Mouse (Mus musculus) macrophage (primary cell): ENCODE data around the gene Pxk. TPM values are rescaled to one million over a fixed set of nuclear protein-coding genes. Genes with fewer than 3 reads are reported as not detected.
"Not testable (repeated sequence)": the region's sequence is repeated elsewhere in the genome, so short reads cannot be mapped to it uniquely, and the experiment has no call there.

Source experiments
- H3K27ac ChIP-seq: fragments of 350-480 bp; formaldehyde crosslinking; 2 replicates; pipeline ENCODE4 v1.9.0; 2021
- H3K36me3 ChIP-seq: fragments of 350-480 bp; formaldehyde crosslinking; 2 replicates; pipeline ENCODE4 v1.9.0; 2021; ENCODE audit errors: inconsistent target
- H3K4me3 ChIP-seq: fragments of 350-480 bp; formaldehyde crosslinking; 2 replicates; pipeline ENCODE4 v1.9.0; 2021; ENCODE audit errors: inconsistent target
- H3K79me2 ChIP-seq: fragments of 350-480 bp; formaldehyde crosslinking; 2 replicates; pipeline ENCODE4 v1.9.0; 2021; ENCODE audit errors: inconsistent target
- WGBS: methylation state at CpG from one replicate; pipeline ENCODE4 v1.1.7; 2026; ENCODE audit warnings: inconsistent platforms; ENCODE audit not compliant: missing documents; 5-methylcytosine and 5-hydroxymethylcytosine counted together
- polyA plus RNA-seq: library from polyadenylated mRNA; stranded (reverse); fragments of 250-400 nt; gene quantifications from 3 replicates; pipeline ENCODE4 v1.2.4, GENCODE M21; 2018; ENCODE audit warnings: inconsistent platforms

Pxk gene
- polyA plus RNA-seq, 1 experiment from 2014 or later = 34.0 TPM

- 85% methylated on average over 1 of the region's 1 CpGs for WGBS
- no peak overlapping the region for H3K4me3 ChIP-seq
- H3K27ac ChIP-seq = no peak overlapping the region
- peaks cover 89% of the 10 kb centered on the region for H3K79me2 ChIP-seq
- no peaks in the 10 kb centered on the region for H3K36me3 ChIP-seq
These were observed 16.7 kb downstream of the Pxk start for GRCm38 (mm10) chr14:8114756-8115155.

- H3K27ac ChIP-seq = peak overlapping the region; percentile 27
- 51% methylated on average over 4 of the region's 4 CpGs for WGBS
- H3K4me3 ChIP-seq = no peak overlapping the region
- peaks cover under 1% of the 10 kb centered on the region; the same call in 1 of the 2 replicates for H3K36me3 ChIP-seq
- peaks cover 79% of the 10 kb centered on the region for H3K79me2 ChIP-seq
These were observed 17.8 kb downstream of the Pxk start for GRCm38 (mm10) chr14:8115772-8116171.

GRCm38 (mm10) chr14:8117371-8117770 is 19.4 kb downstream of the Pxk start:
- Histone ChIP-seq H3K36me3 (peaks cover 17% of the 10 kb centered on the region), H3K4me3 (no peak overlapping the region), H3K79me2 (peaks cover 63% of the 10 kb centered on the region), H3K27ac (no peak overlapping the region)
- WGBS = 100% methylated on average over 2 of the region's 2 CpGs

GRCm38 (mm10) chr14:8119454-8119853 is 21.4 kb downstream of the Pxk start:
- Histone ChIP-seq H3K79me2 (peaks cover 42% of the 10 kb centered on the region), H3K27ac (no peak overlapping the region), H3K4me3 (no peak overlapping the region), H3K36me3 (peaks cover 37% of the 10 kb centered on the region)
- WGBS = 93% methylated on average over 5 of the region's 5 CpGs

- no peak overlapping the region for H3K4me3 ChIP-seq
- H3K27ac ChIP-seq = no peak overlapping the region
- WGBS = 48% methylated on average over 3 of the region's 3 CpGs
- H3K79me2 ChIP-seq = peaks cover 37% of the 10 kb centered on the region
- peaks cover 41% of the 10 kb centered on the region for H3K36me3 ChIP-seq
These were observed 21.9 kb downstream of the Pxk start for GRCm38 (mm10) chr14:8119904-8120303.

- H3K79me2 ChIP-seq = peaks cover 7% of the 10 kb centered on the region; the same call in 1 of the 2 replicates
- peaks cover 47% of the 10 kb centered on the region for H3K36me3 ChIP-seq
- no peak overlapping the region for H3K27ac ChIP-seq
- no peak overlapping the region for H3K4me3 ChIP-seq
- 95% methylated on average over 7 of the region's 7 CpGs for WGBS
These were observed 25.1 kb downstream of the Pxk start for GRCm38 (mm10) chr14:8123141-8123540.

GRCm38 (mm10) chr14:8123611-8124010 is 25.6 kb downstream of the Pxk start:
- H3K79me2 ChIP-seq, H3K4me3 ChIP-seq, H3K27ac ChIP-seq: not testable (repeated sequence)
- 95% methylated on average over 10 of the region's 10 CpGs for WGBS
- peaks cover 47% of the 10 kb centered on the region for H3K36me3 ChIP-seq

- WGBS = 92% methylated on average over 7 of the region's 7 CpGs
- Histone ChIP-seq H3K36me3 (peaks cover 47% of the 10 kb centered on the region), H3K4me3 (no peak overlapping the region), H3K27ac (no peak overlapping the region), H3K79me2 (no peaks in the 10 kb centered on the region; the same call in 1 of the 2 replicates)
These were observed 26.3 kb downstream of the Pxk start for GRCm38 (mm10) chr14:8124046-8124881.

- Histone ChIP-seq H3K79me2 (no peaks in the 10 kb centered on the region; the same call in 1 of the 2 replicates), H3K36me3 (peaks cover 37% of the 10 kb centered on the region), H3K4me3 (no peak overlapping the region), H3K27ac (no peak overlapping the region)
- 94% methylated on average over 5 of the region's 5 CpGs for WGBS
These were observed 30.0 kb downstream of the Pxk start for GRCm38 (mm10) chr14:8127971-8128370.

GRCm38 (mm10) chr14:8132789-8133188 is 34.8 kb downstream of the Pxk start:
- H3K36me3 ChIP-seq = peaks cover 25% of the 10 kb centered on the region; the same call in 1 of the 2 replicates
- H3K4me3 ChIP-seq = no peak overlapping the region

GRCm38 (mm10) chr14:8134234-8134633 is 36.2 kb downstream of the Pxk start:
- H3K4me3 ChIP-seq = no peak overlapping the region
- H3K79me2 ChIP-seq = no peaks in the 10 kb centered on the region; the same call in 1 of the 2 replicates
- 89% methylated on average over 2 of the region's 2 CpGs for WGBS
- peak overlapping the region; percentile 39 for H3K27ac ChIP-seq
- H3K36me3 ChIP-seq = peaks cover 38% of the 10 kb centered on the region

More at GRCm38 (mm10) chr14:8132789-8133188, 34.8 kb downstream of the Pxk start:
- H3K79me2 ChIP-seq = no peaks in the 10 kb centered on the region; the same call in 1 of the 2 replicates
- WGBS = 24% methylated on average over 8 of the region's 8 CpGs
- H3K27ac ChIP-seq = peak overlapping the region; percentile 80

- no peak overlapping the region for H3K4me3 ChIP-seq
- peak overlapping the region; percentile 39 for H3K27ac ChIP-seq
- no peaks in the 10 kb centered on the region; the same call in 1 of the 2 replicates for H3K79me2 ChIP-seq
- peaks cover 47% of the 10 kb centered on the region for H3K36me3 ChIP-seq
- WGBS = 91% methylated on average over 3 of the region's 3 CpGs
These were observed 37.1 kb downstream of the Pxk start for GRCm38 (mm10) chr14:8135130-8135529.

- Histone ChIP-seq H3K36me3 (peaks cover 80% of the 10 kb centered on the region), H3K27ac (no peak overlapping the region), H3K79me2 (no peaks in the 10 kb centered on the region; the same call in 1 of the 2 replicates), H3K4me3 (no peak overlapping the region)
- 90% methylated on average over 22 of the region's 23 CpGs for WGBS
These were observed 42.0 kb downstream of the Pxk start for GRCm38 (mm10) chr14:8139724-8140710.

- Histone ChIP-seq H3K27ac (no peak overlapping the region), H3K4me3 (no peak overlapping the region), H3K79me2 (no peaks in the 10 kb centered on the region; the same call in 1 of the 2 replicates), H3K36me3 (peaks cover 86% of the 10 kb centered on the region)
- WGBS = 88% methylated on average over 2 of the region's 2 CpGs
These were observed 43.1 kb downstream of the Pxk start for GRCm38 (mm10) chr14:8141131-8141530.
